Mouse (Mus musculus): ENCODE measurements at regions not wholly inside any gene's neighbourhood (a gene's known extent, or its start where the extent isn't known, plus 50 kb on each side); places are given as distances from the start of the nearest gene placed in this dataset.
"Not testable (repeated sequence)": the region's sequence is repeated elsewhere in the genome, so short reads cannot be mapped to it uniquely, and the experiment has no call there.

- H3K9ac ChIP-seq = no peak overlapping the region
- no peak for ATAC-seq (ENCODE audit: low FRiP score, low read depth)
- no peak overlapping the region for H3K4me3 ChIP-seq
- WGBS = 69% methylated on average over 3 of the region's 3 CpGs
- no peaks in the 10 kb centered on the region for H3K36me3 ChIP-seq
- H3K4me2 ChIP-seq = no peak overlapping the region
- H3K27me3 ChIP-seq = no peaks in the 10 kb centered on the region
- no peaks in the 10 kb centered on the region for H3K4me1 ChIP-seq (replicated peaks)
- H3K27ac ChIP-seq (replicated peaks) = no peak overlapping the region
- H3K9me3 ChIP-seq = no peaks in the 10 kb centered on the region
These were observed 147.9 kb upstream of the Krtap11-1 start for GRCm38 (mm10) chr16:89718921-89719320.

- not testable (repeated sequence) for H3K4me2 ChIP-seq; H3K9me3 ChIP-seq; H3K9ac ChIP-seq; ATAC-seq (ENCODE audit: low FRiP score, low read depth); H3K27me3 ChIP-seq; H3K36me3 ChIP-seq; H3K4me3 ChIP-seq; H3K27ac ChIP-seq (replicated peaks); H3K4me1 ChIP-seq (replicated peaks)
- WGBS = 86% methylated on average over 8 of the region's 8 CpGs
These were observed 144.7 kb upstream of the Krtap11-1 start for GRCm38 (mm10) chr16:89715716-89716115.

GRCm38 (mm10) chr16:89704316-89704715, 133.3 kb upstream of the Krtap11-1 start:
- H3K4me2 ChIP-seq = no peak overlapping the region
- no peak for ATAC-seq (ENCODE audit: low FRiP score, low read depth)
- no peak overlapping the region for H3K4me3 ChIP-seq
- no peak overlapping the region for H3K27ac ChIP-seq (replicated peaks)
- H3K9me3 ChIP-seq = no peaks in the 10 kb centered on the region
- no peak overlapping the region for H3K9ac ChIP-seq
- 84% methylated on average over 6 of the region's 6 CpGs for WGBS
- H3K27me3 ChIP-seq = no peaks in the 10 kb centered on the region
- H3K36me3 ChIP-seq = no peaks in the 10 kb centered on the region
- H3K4me1 ChIP-seq (replicated peaks) = peaks cover 4% of the 10 kb centered on the region; the same call in 1 of the 2 replicates

- Histone ChIP-seq H3K4me2 (no peak overlapping the region), H3K27me3 (no peaks in the 10 kb centered on the region), H3K9me3 (no peaks in the 10 kb centered on the region), H3K4me3 (no peak overlapping the region), H3K36me3 (no peaks in the 10 kb centered on the region), H3K4me1 (replicated peaks) (peaks cover 4% of the 10 kb centered on the region; the same call in 1 of the 2 replicates), H3K9ac (no peak overlapping the region), H3K27ac (replicated peaks) (no peak overlapping the region)
- 73% methylated on average over 10 of the region's 10 CpGs for WGBS
- no peak for ATAC-seq (ENCODE audit: low FRiP score, low read depth)
These were observed 132.2 kb upstream of the Krtap11-1 start for GRCm38 (mm10) chr16:89703158-89703557.

- no peak overlapping the region for H3K4me3 ChIP-seq
- WGBS = 99% methylated on average over 2 of the region's 2 CpGs
- H3K9me3 ChIP-seq = no peaks in the 10 kb centered on the region
- no peaks in the 10 kb centered on the region for H3K36me3 ChIP-seq
- H3K27ac ChIP-seq (replicated peaks) = no peak overlapping the region
- H3K9ac ChIP-seq = no peak overlapping the region
- no peak for ATAC-seq (ENCODE audit: low FRiP score, low read depth)
- peaks cover 4% of the 10 kb centered on the region; the same call in 1 of the 2 replicates for H3K4me1 ChIP-seq (replicated peaks)
- H3K4me2 ChIP-seq = no peak overlapping the region
- no peaks in the 10 kb centered on the region for H3K27me3 ChIP-seq
These were observed 131.4 kb upstream of the Krtap11-1 start for GRCm38 (mm10) chr16:89702406-89702805.

GRCm38 (mm10) chr16:89701741-89702140, 130.8 kb upstream of the Krtap11-1 start:
- Histone ChIP-seq H3K27ac (replicated peaks) (no peak overlapping the region), H3K9ac (no peak overlapping the region), H3K4me1 (replicated peaks) (peaks cover 4% of the 10 kb centered on the region; the same call in 1 of the 2 replicates), H3K36me3 (no peaks in the 10 kb centered on the region), H3K27me3 (no peaks in the 10 kb centered on the region), H3K9me3 (no peaks in the 10 kb centered on the region), H3K4me2 (no peak overlapping the region), H3K4me3 (no peak overlapping the region)
- ATAC-seq (ENCODE audit: low FRiP score, low read depth) = no peak
- 89% methylated on average over 8 of the region's 8 CpGs for WGBS

- H3K27me3 ChIP-seq = no peaks in the 10 kb centered on the region
- peaks cover 4% of the 10 kb centered on the region; the same call in 1 of the 2 replicates for H3K4me1 ChIP-seq (replicated peaks)
- H3K4me3 ChIP-seq = no peak overlapping the region
- no peak for ATAC-seq (ENCODE audit: low FRiP score, low read depth)
- H3K4me2 ChIP-seq = no peak overlapping the region
- no peak overlapping the region for H3K27ac ChIP-seq (replicated peaks)
- H3K9me3 ChIP-seq = no peaks in the 10 kb centered on the region
- no peaks in the 10 kb centered on the region for H3K36me3 ChIP-seq
- no peak overlapping the region for H3K9ac ChIP-seq
- 6% methylated on average over 2 of the region's 2 CpGs for WGBS
These were observed 128.7 kb upstream of the Krtap11-1 start for GRCm38 (mm10) chr16:89699710-89700109.

GRCm38 (mm10) chr16:89695833-89696232, 124.8 kb upstream of the Krtap11-1 start:
- H3K27me3 ChIP-seq = no peaks in the 10 kb centered on the region
- no peak overlapping the region for H3K9ac ChIP-seq
- H3K27ac ChIP-seq (replicated peaks) = no peak overlapping the region
- 80% methylated on average over 4 of the region's 4 CpGs for WGBS
- no peak overlapping the region for H3K4me3 ChIP-seq
- no peaks in the 10 kb centered on the region for H3K36me3 ChIP-seq
- H3K9me3 ChIP-seq = no peaks in the 10 kb centered on the region
- no peak overlapping the region for H3K4me2 ChIP-seq
- peaks cover 4% of the 10 kb centered on the region; the same call in 1 of the 2 replicates for H3K4me1 ChIP-seq (replicated peaks)
- ATAC-seq (ENCODE audit: low FRiP score, low read depth) = no peak

- no peak for ATAC-seq (ENCODE audit: low FRiP score, low read depth)
- Histone ChIP-seq H3K4me1 (replicated peaks) (peaks cover 4% of the 10 kb centered on the region; the same call in 1 of the 2 replicates), H3K27me3 (no peaks in the 10 kb centered on the region), H3K27ac (replicated peaks) (no peak overlapping the region), H3K4me2 (no peak overlapping the region), H3K36me3 (no peaks in the 10 kb centered on the region), H3K9ac (no peak overlapping the region), H3K4me3 (no peak overlapping the region), H3K9me3 (no peaks in the 10 kb centered on the region)
- 85% methylated on average over 7 of the region's 7 CpGs for WGBS
These were observed 124.4 kb upstream of the Krtap11-1 start for GRCm38 (mm10) chr16:89695406-89695805.

- ATAC-seq (ENCODE audit: low FRiP score, low read depth) = no peak
- H3K4me2 ChIP-seq = no peak overlapping the region
- H3K27ac ChIP-seq (replicated peaks) = no peak overlapping the region
- no peak overlapping the region for H3K9ac ChIP-seq
- H3K4me1 ChIP-seq (replicated peaks) = no peaks in the 10 kb centered on the region
- no peaks in the 10 kb centered on the region for H3K9me3 ChIP-seq
- no peaks in the 10 kb centered on the region for H3K36me3 ChIP-seq
- no peaks in the 10 kb centered on the region for H3K27me3 ChIP-seq
- 91% methylated on average over 10 of the region's 10 CpGs for WGBS
- no peak overlapping the region for H3K4me3 ChIP-seq
These were observed 122.3 kb upstream of the Krtap11-1 start for GRCm38 (mm10) chr16:89693321-89693720.

- Histone ChIP-seq H3K4me2 (no peak overlapping the region), H3K4me3 (no peak overlapping the region), H3K27ac (replicated peaks) (no peak overlapping the region), H3K9me3 (no peaks in the 10 kb centered on the region), H3K9ac (no peak overlapping the region), H3K4me1 (replicated peaks) (peaks cover 9% of the 10 kb centered on the region), H3K36me3 (no peaks in the 10 kb centered on the region), H3K27me3 (no peaks in the 10 kb centered on the region)
- 0 out of 2 replicates have a peak, but pooled peaks have one; percentile 42 for ATAC-seq (ENCODE audit: low FRiP score, low read depth)
- 94% methylated on average over 6 of the region's 6 CpGs for WGBS
These were observed 108.5 kb upstream of the Krtap11-1 start for GRCm38 (mm10) chr16:89679438-89679837.

- H3K9ac ChIP-seq = no peak overlapping the region
- no peaks in the 10 kb centered on the region for H3K9me3 ChIP-seq
- WGBS = 67% methylated on average over 6 of the region's 6 CpGs
- no peaks in the 10 kb centered on the region for H3K27me3 ChIP-seq
- H3K27ac ChIP-seq (replicated peaks) = no peak overlapping the region
- ATAC-seq (ENCODE audit: low FRiP score, low read depth) = no peak
- peaks cover 13% of the 10 kb centered on the region for H3K4me1 ChIP-seq (replicated peaks)
- no peak overlapping the region for H3K4me3 ChIP-seq
- no peaks in the 10 kb centered on the region for H3K36me3 ChIP-seq
- H3K4me2 ChIP-seq = no peak overlapping the region
These were observed 107.5 kb upstream of the Krtap11-1 start for GRCm38 (mm10) chr16:89678446-89679015.

Data from hindbrain, embryonic 15.5 days (tissue).